Mouse (Mus musculus): ENCODE measurements around the gene AC153137.1.
A peak's percentile ranks its signal among the peaks of the same experiment; 100 is the strongest.
"Not testable (repeated sequence)": the region's sequence is repeated elsewhere in the genome, so short reads cannot be mapped to it uniquely, and the experiment has no call there.

Gene AC153137.1

GRCm38 (mm10) chr1:30977868-30978267 is at the start of gene AC153137.1:
TSS of gene AC153137.1 (minus strand) at chr1:30977968.
- not testable (repeated sequence) for DNase-seq

GRCm38 (mm10) chr1:31023173-31023572 is 45.4 kb upstream of the AC153137.1 start:
- no peak for DNase-seq

- DNase-seq, result no peak
Measured at GRCm38 (mm10) chr1:31019283-31019682, 41.5 kb upstream of the AC153137.1 start.

- no peak for DNase-seq
Measured at GRCm38 (mm10) chr1:31017377-31017776, 39.6 kb upstream of the AC153137.1 start.

GRCm38 (mm10) chr1:31016068-31016467 is 38.3 kb upstream of the AC153137.1 start:
- DNase-seq, result no peak

- DNase-seq, result no peak
Measured at GRCm38 (mm10) chr1:31015261-31015660, 37.5 kb upstream of the AC153137.1 start.

- DNase-seq, result not testable (repeated sequence)
Measured at GRCm38 (mm10) chr1:30977239-30977638, 529 bp downstream of the AC153137.1 start.

GRCm38 (mm10) chr1:30951795-30952194 is 26.0 kb downstream of the AC153137.1 start:
- DNase-seq, result no peak

- no peak for DNase-seq
Measured at GRCm38 (mm10) chr1:30950456-30950835, 27.3 kb downstream of the AC153137.1 start.

- peak; percentile 96 for DNase-seq
Measured at GRCm38 (mm10) chr1:30949710-30950455, 27.9 kb downstream of the AC153137.1 start.

GRCm38 (mm10) chr1:30948950-30949639 is 28.7 kb downstream of the AC153137.1 start:
- DNase-seq, result no peak

GRCm38 (mm10) chr1:30948361-30948949 is 29.3 kb downstream of the AC153137.1 start:
- no peak for DNase-seq

- no peak for DNase-seq
Measured at GRCm38 (mm10) chr1:30945136-30945535, 32.6 kb downstream of the AC153137.1 start.

GRCm38 (mm10) chr1:30940571-30940970 is 37.2 kb downstream of the AC153137.1 start:
- DNase-seq, result no peak

GRCm38 (mm10) chr1:30938392-30938791 is 39.4 kb downstream of the AC153137.1 start:
- DNase-seq, result no peak

GRCm38 (mm10) chr1:30937396-30937965 is 40.3 kb downstream of the AC153137.1 start:
- no peak for DNase-seq

GRCm38 (mm10) chr1:30936488-30936887 is 41.3 kb downstream of the AC153137.1 start:
- DNase-seq, result no peak

- no peak for DNase-seq
Measured at GRCm38 (mm10) chr1:30930823-30931222, 46.9 kb downstream of the AC153137.1 start.

GRCm38 (mm10) chr1:30930194-30930593 is 47.6 kb downstream of the AC153137.1 start:
- DNase-seq, result no peak

All from thymus, postnatal 25 days (tissue).